Mouse (Mus musculus) bone marrow, adult 2 months (tissue): ENCODE measurements at regions not wholly inside any gene's neighbourhood (a gene's known extent, or its start where the extent isn't known, plus 50 kb on each side); places are given as distances from the start of the nearest gene placed in this dataset.
"Not testable (repeated sequence)": the region's sequence is repeated elsewhere in the genome, so short reads cannot be mapped to it uniquely, and the experiment has no call there.

Source experiments
- H3K27ac ChIP-seq: fragments of 200-500 bp; 2 replicates; pipeline ENCODE4 v1.5.1; 2012; ENCODE audit warnings: low read depth, mild to moderate bottlenecking, control low read depth, inconsistent platforms, low read length; ENCODE audit not compliant: control insufficient read depth, poor library complexity, insufficient read depth
- H3K4me1 ChIP-seq: fragments of 200-500 bp; 2 replicates; pipeline ENCODE4 v1.6.1; 2011; ENCODE audit warnings: low read length; ENCODE audit not compliant: control insufficient read depth, insufficient read depth
- H3K4me3 ChIP-seq: fragments of 200-500 bp; replicated peaks from 2 replicates; pipeline ENCODE3; 2011; ENCODE audit warnings: mild to moderate bottlenecking, low read depth, low read length, control low read depth; ENCODE audit not compliant: control insufficient read depth
- CTCF ChIP-seq: fragments of 200-500 bp; IDR thresholded peaks from 2 replicates; pipeline ENCODE4 v1.5.1; 2011; ENCODE audit warnings: low read length, control low read depth; ENCODE audit not compliant: control insufficient read depth, insufficient read depth
- POLR2A ChIP-seq: fragments of 200-500 bp; IDR thresholded peaks from 2 replicates; pipeline ENCODE4 v1.6.1; 2011; ENCODE audit warnings: low read depth, mild to moderate bottlenecking, control low read depth, low read length, borderline replicate concordance; ENCODE audit not compliant: control insufficient read depth
- WGBS: fragments of 180-500 bp; shearing (Covaris S2); methylation state at CpG from one replicate; pipeline ENCODE4 v1.1.7; 2018; 5-methylcytosine and 5-hydroxymethylcytosine counted together

DNA sequence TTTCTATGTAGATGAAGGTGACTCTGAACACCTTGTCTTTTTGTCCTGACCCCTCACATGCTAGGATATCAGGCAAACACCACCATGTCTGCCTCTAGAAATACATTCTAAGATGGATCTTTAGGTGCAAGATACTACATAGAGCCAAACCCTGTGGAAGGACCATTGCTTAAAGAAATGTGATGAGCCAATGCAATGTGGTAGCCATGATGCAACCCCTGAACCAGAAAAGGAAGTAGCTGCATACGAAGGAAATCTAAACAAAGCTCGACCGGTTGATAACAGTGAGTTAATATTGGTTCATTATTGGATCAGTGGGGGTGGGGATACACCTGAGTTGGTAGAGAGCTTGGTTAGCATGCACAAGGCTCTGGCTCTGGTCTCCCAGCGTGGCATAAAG, 78.9 kb downstream of the Cxcr4 start:
- Histone ChIP-seq H3K4me3 (peak overlapping the region; percentile 10), H3K4me1 (peaks cover 3% of the 10 kb centered on the region), H3K27ac (peak overlapping the region; percentile 31)
- WGBS = 49% methylated on average over 4 of the region's 4 CpGs
- TF ChIP-seq CTCF (no peak), POLR2A (no peak)

GRCm38 (mm10) chr1:128508816-128509461, 83.2 kb downstream of the Cxcr4 start:
- H3K4me3 ChIP-seq = no peak overlapping the region
- TF ChIP-seq POLR2A (no peak), CTCF (no peak)
- peaks cover 5% of the 10 kb centered on the region for H3K4me1 ChIP-seq
- 81% methylated on average over 2 of the region's 2 CpGs for WGBS
- no peak overlapping the region for H3K27ac ChIP-seq

GRCm38 (mm10) chr1:128506551-128507313, 85.4 kb downstream of the Cxcr4 start:
- Histone ChIP-seq H3K4me1 (peaks cover 2% of the 10 kb centered on the region), H3K27ac (no peak overlapping the region; the same call in 1 of the 2 replicates), H3K4me3 (no peak overlapping the region)
- TF ChIP-seq CTCF (no peak), POLR2A (no peak)
- WGBS = 14% methylated on average over 4 of the region's 4 CpGs

GRCm38 (mm10) chr1:128504371-128504770, 87.2 kb upstream of the Dars start:
- Histone ChIP-seq H3K4me1 (peaks cover 2% of the 10 kb centered on the region), H3K4me3 (no peak overlapping the region), H3K27ac (no peak overlapping the region)
- TF ChIP-seq POLR2A = no peak
- TF ChIP-seq CTCF = no peak
- WGBS = 81% methylated on average over 4 of the region's 4 CpGs

DNA sequence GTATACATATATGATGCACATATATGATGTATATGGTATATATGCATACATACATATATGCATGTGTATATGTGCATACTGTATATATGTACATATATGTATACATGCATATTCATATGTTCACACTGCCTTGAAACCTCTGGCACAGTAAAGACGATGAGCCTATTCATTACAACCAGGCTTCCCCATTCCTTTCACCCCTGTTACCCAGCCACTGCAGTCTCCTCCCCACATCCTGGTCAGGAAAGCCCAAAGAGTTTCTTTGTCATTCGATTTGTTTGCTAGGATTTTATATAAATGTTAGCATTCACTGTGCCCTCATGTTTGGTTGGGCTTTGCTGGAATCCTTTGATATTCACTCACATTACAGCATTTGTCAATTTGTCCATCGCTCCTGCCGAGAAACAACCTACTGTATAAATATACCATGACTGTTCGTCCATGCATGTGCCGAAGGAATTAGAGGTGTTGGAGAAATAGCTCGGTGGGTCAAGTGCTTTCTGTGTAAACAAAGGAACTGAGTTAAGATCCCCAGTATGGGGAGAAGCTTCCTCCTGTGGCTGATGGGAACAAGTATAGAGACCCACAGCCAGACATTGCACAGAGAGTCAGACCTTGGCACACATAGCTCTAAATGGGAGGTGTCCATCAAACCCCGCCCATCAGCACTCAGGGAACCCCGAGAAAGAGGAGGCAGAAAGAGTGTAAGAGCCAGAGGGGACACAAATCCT, 81.0 kb upstream of the Dars start:
- H3K27ac ChIP-seq = no peak overlapping the region
- TF ChIP-seq POLR2A (no peak), CTCF (no peak)
- peaks cover 2% of the 10 kb centered on the region; the same call in 1 of the 2 replicates for H3K4me1 ChIP-seq
- no peak overlapping the region for H3K4me3 ChIP-seq
- WGBS = 71% methylated on average over 9 of the region's 9 CpGs

DNA sequence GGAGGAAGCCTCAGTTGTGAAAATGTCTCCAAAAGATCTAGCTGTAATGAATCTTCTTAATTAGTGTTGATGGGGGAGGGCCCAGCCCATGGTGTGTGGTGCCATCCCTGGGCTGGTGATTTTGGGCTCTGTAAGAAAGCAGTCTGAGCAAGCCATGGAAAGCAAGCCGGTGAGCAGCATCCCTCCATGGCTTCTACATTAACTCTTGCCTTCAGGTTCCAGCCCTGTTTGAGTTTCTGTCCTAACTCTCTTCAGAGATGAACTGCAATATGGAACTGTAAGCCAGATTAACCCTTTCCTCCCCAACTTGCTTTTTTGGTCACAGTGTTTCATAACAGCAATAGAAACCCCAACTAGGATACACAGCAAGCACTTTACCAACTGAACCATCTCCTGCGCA, 75.1 kb upstream of the Dars start:
- H3K4me1 ChIP-seq = peaks cover 2% of the 10 kb centered on the region; the same call in 1 of the 2 replicates
- TF ChIP-seq POLR2A (no peak), CTCF (no peak)
- 90% methylated on average over 2 of the region's 2 CpGs for WGBS
- no peak overlapping the region for H3K27ac ChIP-seq
- H3K4me3 ChIP-seq = no peak overlapping the region

GRCm38 (mm10) chr1:128487181-128487580, 70.0 kb upstream of the Dars start:
- not testable (repeated sequence) for H3K4me3 ChIP-seq, H3K27ac ChIP-seq, H3K4me1 ChIP-seq
- 11% methylated on average over 4 of the region's 4 CpGs for WGBS

- Histone ChIP-seq H3K4me1 (no peaks in the 10 kb centered on the region; the same call in 1 of the 2 replicates), H3K27ac (no peak overlapping the region), H3K4me3 (no peak overlapping the region)
- 69% methylated on average over 6 of the region's 6 CpGs for whole genome bisulfite sequencing
- TF ChIP-seq CTCF (no peak), POLR2A (no peak)
Measured at GRCm38 (mm10) chr1:128478376-128478775, 61.2 kb upstream of the Dars start.

DNA sequence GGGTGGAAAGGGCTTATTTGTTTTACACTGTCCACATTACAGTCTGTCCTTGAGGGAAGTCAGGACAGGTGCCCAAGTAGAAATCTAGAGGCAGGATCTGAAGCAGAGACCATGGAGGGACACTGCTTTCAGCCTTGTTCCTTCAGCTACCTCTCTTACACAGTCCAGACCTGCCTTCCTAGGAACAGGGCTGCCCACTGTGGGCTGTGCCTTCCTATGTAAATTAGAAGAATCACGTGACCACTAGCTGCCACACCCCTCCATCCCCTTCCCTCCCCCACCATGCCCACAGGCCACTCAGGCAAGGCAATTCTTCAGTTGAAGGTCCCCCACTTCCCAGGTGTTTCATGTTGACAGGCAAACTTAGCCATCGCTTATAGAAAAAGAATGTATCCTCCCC, 60.5 kb upstream of the Dars start:
- TF ChIP-seq POLR2A = no peak
- TF ChIP-seq CTCF = no peak
- Histone ChIP-seq H3K4me1 (no peaks in the 10 kb centered on the region; the same call in 1 of the 2 replicates), H3K27ac (no peak overlapping the region), H3K4me3 (no peak overlapping the region)
- WGBS = 79% methylated on average over 2 of the region's 2 CpGs
